Mouse (Mus musculus) liver, embryonic 13.5 days (tissue): Measurements from ENCODE around the gene Nkx1-1. TPM values are rescaled to one million over a fixed set of nuclear protein-coding genes. Genes with fewer than 3 reads are reported as not detected.

Source experiments
- ATAC-seq: fragments of 200-750 bp; cut with Nextera tagmentation; 2 replicates; pipeline ENCODE4 v1.8.0; 2017; ENCODE audit warnings: low read depth, mild to moderate bottlenecking, moderate number of reproducible peaks, moderate library complexity
- DNase-seq: peaks from one replicate; pipeline ENCODE4 v3.0.0; 2022
- H3K27ac ChIP-seq: fragments of 300-500 bp; sonication (generic); 2 replicates; pipeline ENCODE4 v1.5.1; 2015; ENCODE audit warnings: moderate library complexity, mild to moderate bottlenecking, inconsistent platforms
- H3K27me3 ChIP-seq: fragments of 300-500 bp; sonication (generic); 2 replicates; pipeline ENCODE4 v1.6.1; 2015; ENCODE audit warnings: mild to moderate bottlenecking, inconsistent platforms
- H3K36me3 ChIP-seq: fragments of 300-500 bp; sonication (generic); 2 replicates; pipeline ENCODE4 v1.6.1; 2015; ENCODE audit warnings: mild to moderate bottlenecking, inconsistent platforms
- H3K4me1 ChIP-seq: fragments of 300-500 bp; sonication (generic); replicated peaks from 2 replicates; pipeline ENCODE4 v1.6.1; 2015; ENCODE audit warnings: inconsistent platforms
- H3K4me2 ChIP-seq: fragments of 300-500 bp; sonication (generic); 2 replicates; pipeline ENCODE4 v1.6.1; 2015; ENCODE audit warnings: inconsistent platforms, mild to moderate bottlenecking, moderate library complexity
- H3K4me3 ChIP-seq: fragments of 300-500 bp; sonication (generic); replicated peaks from 2 replicates; pipeline ENCODE4 v1.5.1; 2015; ENCODE audit warnings: mild to moderate bottlenecking, inconsistent platforms
- H3K9ac ChIP-seq: fragments of 300-500 bp; sonication (generic); 2 replicates; pipeline ENCODE4 v1.6.1; 2015; ENCODE audit warnings: mild to moderate bottlenecking, inconsistent platforms
- H3K9me3 ChIP-seq: fragments of 300-500 bp; sonication (generic); replicated peaks from 2 replicates; pipeline ENCODE4 v1.6.1; 2016; ENCODE audit warnings: inconsistent platforms
- WGBS: fragments of 180-500 bp; shearing (Covaris S2); methylation state at CpG from one replicate; pipeline ENCODE4 v1.1.7; 2015; ENCODE audit not compliant: insufficient replicate concordance; 5-methylcytosine and 5-hydroxymethylcytosine counted together
- polyA plus RNA-seq: library from polyadenylated mRNA; unstranded; fragments of >200 nt; fragmentation: Nextera tagmentation; extraction: Ambion mirVana; gene quantifications from 2 replicates; pipeline ENCODE4 v1.2.1, GENCODE M21; 2015

Gene Nkx1-1
- polyA plus RNA-seq, 1 experiment from 2014 or later: not detected

- Histone ChIP-seq H3K4me3 (no peak overlapping the region), H3K36me3 (no peaks in the 10 kb centered on the region), H3K9ac (no peak overlapping the region), H3K4me1 (peaks cover 24% of the 10 kb centered on the region), H3K27me3 (peaks cover 95% of the 10 kb centered on the region), H3K9me3 (no peaks in the 10 kb centered on the region), H3K4me2 (no peak overlapping the region), H3K27ac (no peak overlapping the region)
- DNase-seq: no peak
- WGBS: 9% methylated on average over 4 of the region's 4 CpGs
- no peak for ATAC-seq
Measured at GRCm38 (mm10) chr5:33435941-33436340, 2.2 kb upstream of the Nkx1-1 start.

GRCm38 (mm10) chr5:33435151-33435550 is 1.4 kb upstream of the Nkx1-1 start:
- no peak for DNase-seq
- H3K4me2 ChIP-seq: no peak overlapping the region
- no peak for ATAC-seq
- H3K9me3 ChIP-seq: no peaks in the 10 kb centered on the region
- H3K36me3 ChIP-seq: no peaks in the 10 kb centered on the region
- 6% methylated on average over 26 of the region's 26 CpGs for WGBS
- H3K27me3 ChIP-seq: peaks cover 96% of the 10 kb centered on the region
- H3K27ac ChIP-seq: no peak overlapping the region
- peaks cover 26% of the 10 kb centered on the region for H3K4me1 ChIP-seq
- no peak overlapping the region for H3K4me3 ChIP-seq
- no peak overlapping the region for H3K9ac ChIP-seq

- no peak overlapping the region for H3K27ac ChIP-seq
- no peaks in the 10 kb centered on the region for H3K36me3 ChIP-seq
- 2% methylated on average over 56 of the region's 60 CpGs for WGBS
- peaks cover 26% of the 10 kb centered on the region for H3K4me1 ChIP-seq
- no peaks in the 10 kb centered on the region for H3K9me3 ChIP-seq
- peaks cover 99% of the 10 kb centered on the region for H3K27me3 ChIP-seq
- H3K9ac ChIP-seq: no peak overlapping the region
- H3K4me3 ChIP-seq: peak overlapping the region; percentile 18
- DNase-seq (no peak), ATAC-seq (no peak)
- H3K4me2 ChIP-seq: peak overlapping the region; percentile 32
Measured at GRCm38 (mm10) chr5:33434141-33434780, 485 bp upstream of the Nkx1-1 start.

- H3K4me1 ChIP-seq: peaks cover 26% of the 10 kb centered on the region
- ATAC-seq (no peak), DNase-seq (no peak)
- H3K4me2 ChIP-seq: no peak overlapping the region
- H3K36me3 ChIP-seq: no peaks in the 10 kb centered on the region
- H3K27ac ChIP-seq: no peak overlapping the region
- WGBS: 2% methylated on average over 39 of the region's 39 CpGs
- no peak overlapping the region for H3K9ac ChIP-seq
- H3K27me3 ChIP-seq: peaks cover 100% of the 10 kb centered on the region
- no peak overlapping the region for H3K4me3 ChIP-seq
- no peaks in the 10 kb centered on the region for H3K9me3 ChIP-seq
Measured at GRCm38 (mm10) chr5:33432057-33432935, 1.5 kb downstream of the Nkx1-1 start.

- H3K36me3 ChIP-seq: no peaks in the 10 kb centered on the region
- ATAC-seq (no peak), DNase-seq (no peak)
- no peak overlapping the region for H3K9ac ChIP-seq
- peaks cover 100% of the 10 kb centered on the region for H3K27me3 ChIP-seq
- no peak overlapping the region for H3K27ac ChIP-seq
- 2% methylated on average over 77 of the region's 77 CpGs for WGBS
- peaks cover 26% of the 10 kb centered on the region for H3K4me1 ChIP-seq
- no peaks in the 10 kb centered on the region for H3K9me3 ChIP-seq
- H3K4me2 ChIP-seq: peak overlapping the region; percentile 35
- peak overlapping the region; percentile 18 for H3K4me3 ChIP-seq
Measured at GRCm38 (mm10) chr5:33431173-33432005, 2.4 kb downstream of the Nkx1-1 start.

GRCm38 (mm10) chr5:33430511-33431172 is 3.1 kb downstream of the Nkx1-1 start:
- peak overlapping the region; percentile 18 for H3K4me3 ChIP-seq
- H3K9ac ChIP-seq: no peak overlapping the region
- DNase-seq: no peak
- H3K4me1 ChIP-seq: peaks cover 26% of the 10 kb centered on the region
- WGBS: 4% methylated on average over 64 of the region's 64 CpGs
- H3K9me3 ChIP-seq: no peaks in the 10 kb centered on the region
- no peaks in the 10 kb centered on the region for H3K36me3 ChIP-seq
- peaks cover 96% of the 10 kb centered on the region for H3K27me3 ChIP-seq
- H3K27ac ChIP-seq: no peak overlapping the region
- no peak for ATAC-seq
- peak overlapping the region; percentile 35; the same call in 1 of the 2 replicates for H3K4me2 ChIP-seq

GRCm38 (mm10) chr5:33430106-33430505 is 3.7 kb downstream of the Nkx1-1 start:
- DNase-seq (no peak), ATAC-seq (no peak)
- Histone ChIP-seq H3K9ac (no peak overlapping the region), H3K9me3 (no peaks in the 10 kb centered on the region), H3K4me2 (no peak overlapping the region), H3K27ac (no peak overlapping the region), H3K27me3 (peaks cover 90% of the 10 kb centered on the region), H3K36me3 (no peaks in the 10 kb centered on the region), H3K4me1 (peaks cover 26% of the 10 kb centered on the region), H3K4me3 (no peak overlapping the region)
- 5% methylated on average over 16 of the region's 16 CpGs for WGBS

GRCm38 (mm10) chr5:33427461-33427860 is 6.3 kb downstream of the Nkx1-1 start:
- no peak for DNase-seq
- peaks cover 8% of the 10 kb centered on the region for H3K4me1 ChIP-seq
- H3K9ac ChIP-seq: no peak overlapping the region
- no peak overlapping the region for H3K4me3 ChIP-seq
- no peaks in the 10 kb centered on the region for H3K36me3 ChIP-seq
- ATAC-seq: no peak
- H3K27ac ChIP-seq: no peak overlapping the region
- peaks cover 67% of the 10 kb centered on the region for H3K27me3 ChIP-seq
- no peak overlapping the region for H3K4me2 ChIP-seq
- H3K9me3 ChIP-seq: no peaks in the 10 kb centered on the region

- 36% methylated on average over 3 of the region's 3 CpGs for WGBS
- DNase-seq (no peak), ATAC-seq (no peak)
- Histone ChIP-seq H3K4me2 (no peak overlapping the region), H3K9me3 (no peaks in the 10 kb centered on the region), H3K9ac (no peak overlapping the region), H3K36me3 (no peaks in the 10 kb centered on the region), H3K4me1 (no peaks in the 10 kb centered on the region), H3K27me3 (0 out of 2 replicates have a peak, but pooled peaks cover 3% of the 10 kb centered on the region), H3K4me3 (no peak overlapping the region), H3K27ac (no peak overlapping the region)
Measured at GRCm38 (mm10) chr5:33420313-33420712, 13.5 kb downstream of the Nkx1-1 start.

- 67% methylated on average over 12 of the region's 12 CpGs for WGBS
- H3K27ac ChIP-seq: no peak overlapping the region
- no peak overlapping the region for H3K4me2 ChIP-seq
- no peaks in the 10 kb centered on the region for H3K27me3 ChIP-seq
- H3K9me3 ChIP-seq: no peaks in the 10 kb centered on the region
- H3K36me3 ChIP-seq: peaks cover 3% of the 10 kb centered on the region; the same call in 1 of the 2 replicates
- H3K4me3 ChIP-seq: no peak overlapping the region
- DNase-seq: no peak
- no peak for ATAC-seq
- no peak overlapping the region for H3K9ac ChIP-seq
- no peaks in the 10 kb centered on the region for H3K4me1 ChIP-seq
Measured at GRCm38 (mm10) chr5:33400819-33401218, 33.0 kb downstream of the Nkx1-1 start.

- H3K36me3 ChIP-seq: peaks cover 9% of the 10 kb centered on the region
- DNase-seq (no peak), ATAC-seq (no peak)
- no peak overlapping the region for H3K4me3 ChIP-seq
- no peak overlapping the region for H3K27ac ChIP-seq
- no peaks in the 10 kb centered on the region for H3K27me3 ChIP-seq
- no peaks in the 10 kb centered on the region for H3K4me1 ChIP-seq
- no peak overlapping the region for H3K9ac ChIP-seq
- 76% methylated on average over 7 of the region's 7 CpGs for WGBS
- no peak overlapping the region for H3K4me2 ChIP-seq
- H3K9me3 ChIP-seq: no peaks in the 10 kb centered on the region
Measured at GRCm38 (mm10) chr5:33396828-33397227, 36.9 kb downstream of the Nkx1-1 start.
